Mouse (Mus musculus): ENCODE results near the gene Ndufa7.
"Not testable (repeated sequence)": the region's sequence is repeated elsewhere in the genome, so short reads cannot be mapped to it uniquely, and the experiment has no call there.

Ndufa7 gene

DNA sequence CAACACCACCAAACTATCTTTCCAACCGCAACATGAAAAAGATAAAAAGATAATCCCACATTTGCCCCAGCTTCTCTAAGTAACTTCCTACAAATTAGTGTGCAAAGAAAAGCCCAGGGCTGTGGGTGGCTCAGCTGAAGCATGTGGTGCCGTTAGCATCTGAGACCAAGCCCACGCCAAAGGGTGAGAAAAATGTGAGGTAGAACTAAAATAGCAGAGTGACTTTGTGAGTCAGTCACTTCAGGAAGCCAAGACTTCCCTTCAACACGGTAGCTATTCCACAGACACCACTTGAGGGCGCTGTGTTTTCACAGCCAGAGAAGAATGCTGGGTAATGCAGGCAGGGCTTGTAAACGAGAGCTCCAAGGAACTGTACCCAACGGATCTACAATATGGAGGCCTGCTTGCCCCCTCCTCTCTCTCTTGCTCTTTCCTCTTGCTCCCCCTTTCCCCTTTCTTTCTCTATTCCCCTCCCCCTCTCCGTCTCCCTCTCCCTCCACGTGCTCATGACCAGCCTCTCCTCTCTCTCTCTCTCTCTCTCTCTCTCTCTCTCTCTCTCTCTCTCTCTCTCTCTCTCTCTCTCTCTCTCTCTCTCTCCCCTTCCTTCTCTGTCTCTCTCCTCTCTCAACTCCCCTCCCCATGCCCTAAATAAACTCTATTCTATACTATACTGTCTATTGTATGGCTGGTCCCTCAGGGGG, 41.1 kb downstream of the Ndufa7 start:
- intact Hi-C loops (cut with DNase I), result no loop called here

DNA sequence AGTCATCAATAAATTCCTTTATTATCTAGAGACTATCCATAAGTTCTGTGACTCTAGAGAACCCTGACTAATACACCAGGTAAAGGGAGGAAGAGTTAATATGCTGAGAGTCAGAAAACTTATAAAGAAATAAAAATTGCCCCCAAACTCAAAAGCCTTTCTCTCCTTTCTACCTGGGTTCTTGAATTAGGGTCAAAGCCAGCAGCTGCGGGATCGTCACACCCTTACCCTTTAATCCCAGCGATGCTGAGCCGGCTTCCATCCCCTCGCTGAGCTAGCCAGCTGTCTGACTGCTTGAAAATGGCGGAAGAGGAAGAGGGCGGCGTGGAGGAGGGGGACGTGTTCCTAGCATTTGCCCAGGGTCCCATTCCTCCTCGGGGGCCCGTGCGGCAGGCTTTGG, 49.2 kb downstream of the Ndufa7 start, which contains the start of gene Gm7029:
Gm7029 (plus strand) TSS at position 301 of the 400 bp plus-strand sequence.
- intact Hi-C loops (cut with DNase I), result not testable (repeated sequence)

DNA sequence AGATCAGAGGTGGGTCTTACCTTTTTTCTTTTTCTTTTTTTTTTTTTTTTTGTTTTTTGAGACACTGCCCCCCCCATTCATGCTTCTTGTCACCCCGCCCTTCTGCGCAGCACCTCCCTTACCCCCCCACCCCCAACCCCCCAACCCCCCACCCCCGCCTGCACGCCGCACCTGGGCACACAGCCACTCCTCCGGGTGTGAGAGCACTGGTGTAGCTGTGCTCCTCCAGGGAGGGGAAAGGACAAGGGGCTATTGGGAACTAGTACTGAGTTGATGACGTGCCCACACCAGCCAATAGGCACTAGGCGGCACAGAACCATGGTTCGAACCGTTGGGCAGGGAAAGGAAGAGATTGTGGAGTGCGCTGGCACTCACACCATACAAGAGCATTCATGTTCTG, 50.0 kb downstream of the Ndufa7 start:
- intact Hi-C loops (cut with DNase I), result no loop called here

DNA sequence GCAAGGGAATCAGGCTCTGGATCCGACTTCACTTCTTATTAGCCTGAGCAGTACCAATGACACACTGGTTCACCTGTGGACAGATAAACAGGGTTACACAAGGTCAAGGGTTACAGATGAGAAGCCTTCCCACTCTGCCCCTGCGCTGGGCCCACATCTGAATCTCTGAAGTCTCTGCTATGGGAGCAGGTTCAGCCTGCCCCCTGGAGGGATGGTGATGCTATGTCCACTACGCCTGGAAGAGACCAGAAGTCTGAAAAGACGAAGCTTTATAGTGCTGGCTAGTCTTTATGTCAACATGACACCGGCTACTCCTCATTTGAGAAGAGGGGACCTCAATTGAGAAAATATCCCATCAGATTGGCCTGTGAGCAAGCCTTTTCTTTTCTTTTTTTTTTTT, 51.4 kb downstream of the Ndufa7 start:
- intact Hi-C loops (cut with DNase I), result not testable (repeated sequence)

DNA sequence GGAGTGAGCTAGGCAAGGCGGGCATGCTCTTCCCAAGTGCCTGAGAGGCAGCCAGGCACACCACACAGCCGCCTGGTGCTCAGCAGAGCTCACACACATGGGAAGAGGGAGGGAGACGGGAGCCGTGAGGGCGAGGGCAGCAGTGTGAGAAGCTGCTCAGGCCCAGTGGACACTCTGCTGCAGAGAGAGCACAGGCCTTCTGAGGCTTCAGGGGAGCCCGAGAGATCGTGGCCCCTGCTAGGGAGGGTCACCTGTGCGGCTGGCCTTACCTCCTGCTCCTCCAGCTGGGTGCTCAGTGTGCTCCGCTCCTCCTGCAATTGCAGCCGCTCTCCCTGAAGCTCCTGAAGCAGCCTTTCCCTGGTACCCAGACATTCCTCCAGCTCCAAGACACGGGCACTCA, 59.9 kb downstream of the Ndufa7 start:
- intact Hi-C loops (cut with DNase I), result not testable (repeated sequence)

DNA sequence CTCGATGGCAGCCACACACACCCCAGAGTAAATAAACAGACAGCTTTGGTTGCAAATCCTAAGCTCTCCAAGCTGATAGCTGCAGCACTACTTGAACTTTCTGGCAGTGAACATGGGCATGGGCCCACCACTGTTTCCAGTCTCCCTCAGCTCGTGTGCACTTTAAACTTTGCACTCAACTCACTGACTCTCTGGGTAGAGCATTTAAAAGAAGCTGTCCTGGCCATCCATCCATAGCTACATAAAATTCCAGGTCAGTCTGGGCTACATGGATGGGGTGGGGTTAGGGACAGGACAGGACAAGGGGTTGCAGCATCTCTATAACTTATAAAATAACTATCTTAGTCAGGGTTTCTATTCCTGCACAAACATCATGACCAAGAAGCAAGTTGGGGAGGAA, 63.4 kb downstream of the Ndufa7 start:
- intact Hi-C loops (cut with DNase I), result not testable (repeated sequence)

Small RNAs within 50 kb of the gene (microRNA-seq; reads per million reads assigned to microRNA genes)
- 0 reads per million in 2 experiments for gene Gm27740

Measured in adrenal gland (tissue).